Mouse (Mus musculus): ENCODE measurements around the gene Adamts16. TPM values are rescaled to one million over a fixed set of nuclear protein-coding genes. Genes with fewer than 3 reads are reported as not detected.

Gene Adamts16
- 0.52 and 0.98 TPM in 2 replicates for polyA plus RNA-seq (2015; fragmentation: Nextera tagmentation; extraction: Ambion mirVana)

GRCm38 (mm10) chr13:70841421-70841904 is at the start of gene Adamts16:
Gene Adamts16, minus strand, starts transcription at chr13:70841811.

Other genes with a start within 250 kb of the Adamts16 start
- 7.7 and 11.0 TPM in 2 replicates for gene Ice1, start 204.2 kb downstream of the Adamts16 start, polyA plus RNA-seq (2015; fragmentation: Nextera tagmentation; extraction: Ambion mirVana)